Mouse (Mus musculus) liver, postnatal 0 days (tissue): ENCODE measurements around the gene Sco1.

Source experiments
- CTCF ChIP-seq: sonication (generic); IDR thresholded peaks from 2 replicates; pipeline ENCODE4 v1.5.1; 2016; ENCODE audit warnings: antibody characterized with exemption, low read depth
- EP300 ChIP-seq: IDR thresholded peaks from 2 replicates; pipeline ENCODE4 v1.6.1; 2016; ENCODE audit warnings: antibody characterized with exemption, low read depth, mild to moderate bottlenecking

DNA sequence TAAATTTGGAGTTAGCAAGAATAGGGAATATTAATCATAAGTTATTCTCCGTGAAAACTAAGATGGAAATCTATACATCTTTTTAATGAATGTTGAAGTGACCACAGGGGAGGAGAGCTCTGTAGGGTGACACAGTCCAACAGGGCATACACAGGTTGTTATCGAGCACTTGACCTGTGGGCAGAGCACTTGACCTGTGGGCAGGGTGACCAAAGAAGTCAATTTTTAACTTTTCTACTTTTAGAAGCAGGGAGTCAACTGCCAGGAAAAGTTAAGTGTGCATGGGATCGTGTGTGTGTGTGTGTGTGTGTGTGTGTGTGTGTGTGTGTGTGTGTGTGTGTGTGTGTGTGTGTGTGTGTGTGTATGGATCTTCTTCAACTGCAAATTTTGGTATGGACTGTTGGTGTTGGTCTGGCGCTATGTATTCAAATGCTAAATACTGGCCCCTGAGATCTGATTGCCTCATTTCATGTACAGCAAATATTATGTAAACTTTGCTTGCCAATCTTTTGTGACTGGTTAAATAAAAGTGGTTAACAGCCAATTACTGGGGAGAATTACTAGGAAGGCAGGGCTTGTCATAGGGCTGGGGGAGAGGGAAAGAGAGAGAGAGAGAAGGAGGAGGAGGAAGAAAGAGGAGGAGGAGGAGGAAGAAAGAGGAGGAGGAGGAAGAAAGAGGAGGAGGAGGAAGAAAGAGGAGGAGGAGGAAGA lies 17.5 kb upstream of the Sco1 start:
- TF ChIP-seq EP300 (no peak), CTCF (no peak)
